Mouse (Mus musculus): ENCODE data around the gene Gfpt2.
"Not testable (repeated sequence)": the region's sequence is repeated elsewhere in the genome, so short reads cannot be mapped to it uniquely, and the experiment has no call there.

The Gfpt2 gene

DNA sequence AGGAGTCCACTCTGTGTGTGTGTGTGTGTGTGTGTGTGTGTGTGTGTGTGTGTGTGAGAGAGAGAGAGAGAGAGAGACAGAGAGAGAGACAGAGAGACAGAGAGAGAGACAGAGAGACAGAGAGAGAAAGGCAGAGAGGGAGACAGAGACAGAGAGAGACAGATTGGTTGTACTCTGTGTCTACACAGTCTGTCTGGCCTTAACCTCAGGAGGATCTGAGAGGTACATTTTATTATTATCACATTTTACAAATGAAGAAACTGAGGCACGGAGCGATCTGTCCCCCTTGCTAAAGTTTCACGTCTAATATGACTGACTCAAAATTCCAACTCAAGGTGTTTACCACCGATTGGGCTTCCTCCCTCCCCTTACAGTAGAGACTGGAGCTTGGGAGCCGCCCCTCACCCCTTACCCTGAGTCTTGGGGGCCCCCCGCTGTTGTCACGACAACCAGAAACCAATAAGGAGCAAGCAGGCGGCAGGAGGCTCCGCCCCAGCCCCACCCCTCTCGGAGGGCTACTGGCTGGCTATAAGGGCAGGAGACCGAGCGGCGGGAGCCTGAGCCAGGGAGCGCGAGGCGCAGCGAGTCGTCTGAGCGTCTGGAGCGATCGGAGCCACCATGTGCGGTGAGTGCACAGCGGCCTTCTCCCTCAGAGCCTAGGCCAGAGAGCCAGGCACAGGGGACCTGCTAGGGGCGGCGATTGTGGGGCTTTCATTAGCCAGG, at the start of gene Gfpt2:
Gene Gfpt2, plus strand, starts transcription at position 560 of the 723 bp plus-strand sequence.
- DNase-seq = peak; percentile 69

DNA sequence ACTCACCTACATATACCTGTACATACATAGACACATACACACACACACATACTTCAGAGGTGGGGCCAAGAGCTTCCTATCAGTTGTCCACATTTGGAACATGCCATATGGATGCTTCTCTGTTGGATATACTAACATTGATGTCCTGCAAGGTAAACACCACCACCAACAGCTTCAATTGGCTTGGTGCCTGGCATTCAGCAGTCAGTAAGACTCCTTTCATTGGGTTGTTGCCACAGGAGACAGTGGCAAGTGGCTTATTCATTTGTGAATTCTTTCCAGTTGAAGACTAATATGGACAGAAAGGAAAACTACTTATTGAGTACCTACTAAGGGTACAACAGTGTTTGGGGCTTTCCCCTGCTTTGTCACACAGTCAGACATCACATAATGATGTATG, 49.0 kb upstream of the Gfpt2 start:
- DNase-seq = no peak

DNA sequence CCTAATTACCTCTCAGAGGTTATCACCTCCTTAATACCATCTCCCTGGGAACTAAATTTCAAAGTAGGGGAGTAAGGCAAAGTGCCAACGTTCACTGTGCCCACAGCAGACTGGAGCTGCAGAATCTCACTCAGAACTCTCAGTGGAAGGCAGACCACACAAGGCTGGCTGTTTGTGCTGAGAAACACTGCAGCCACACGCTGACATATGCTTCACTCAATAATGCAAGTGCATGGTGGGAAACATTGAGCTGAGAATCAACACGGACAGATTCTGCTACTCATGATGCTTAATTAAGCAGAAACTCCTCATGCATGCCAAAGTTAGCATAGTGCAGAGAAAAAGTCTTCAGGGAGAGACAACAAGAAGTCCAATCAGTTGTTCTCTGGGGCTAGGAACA, 48.1 kb upstream of the Gfpt2 start:
- DNase-seq = no peak

DNA sequence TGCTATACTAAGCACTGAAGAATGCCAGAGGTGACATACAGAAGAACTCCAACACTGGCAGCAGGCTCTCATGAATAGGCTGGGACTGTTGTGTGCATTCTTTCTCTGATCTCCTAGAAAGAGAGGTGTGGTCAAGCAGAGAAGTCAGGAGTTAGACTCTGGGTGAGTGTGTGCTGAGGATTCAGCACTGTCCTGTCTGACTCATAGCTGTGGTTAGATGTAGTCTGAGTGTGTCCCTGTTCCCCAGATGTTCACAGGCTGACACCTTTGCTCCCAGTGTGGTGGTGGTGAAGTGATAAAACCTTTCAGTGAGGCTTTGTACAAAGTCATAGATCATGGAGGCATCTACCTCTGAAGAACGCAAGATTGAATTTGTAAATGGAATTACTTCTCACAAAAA, 47.2 kb upstream of the Gfpt2 start:
- no peak for DNase-seq

DNA sequence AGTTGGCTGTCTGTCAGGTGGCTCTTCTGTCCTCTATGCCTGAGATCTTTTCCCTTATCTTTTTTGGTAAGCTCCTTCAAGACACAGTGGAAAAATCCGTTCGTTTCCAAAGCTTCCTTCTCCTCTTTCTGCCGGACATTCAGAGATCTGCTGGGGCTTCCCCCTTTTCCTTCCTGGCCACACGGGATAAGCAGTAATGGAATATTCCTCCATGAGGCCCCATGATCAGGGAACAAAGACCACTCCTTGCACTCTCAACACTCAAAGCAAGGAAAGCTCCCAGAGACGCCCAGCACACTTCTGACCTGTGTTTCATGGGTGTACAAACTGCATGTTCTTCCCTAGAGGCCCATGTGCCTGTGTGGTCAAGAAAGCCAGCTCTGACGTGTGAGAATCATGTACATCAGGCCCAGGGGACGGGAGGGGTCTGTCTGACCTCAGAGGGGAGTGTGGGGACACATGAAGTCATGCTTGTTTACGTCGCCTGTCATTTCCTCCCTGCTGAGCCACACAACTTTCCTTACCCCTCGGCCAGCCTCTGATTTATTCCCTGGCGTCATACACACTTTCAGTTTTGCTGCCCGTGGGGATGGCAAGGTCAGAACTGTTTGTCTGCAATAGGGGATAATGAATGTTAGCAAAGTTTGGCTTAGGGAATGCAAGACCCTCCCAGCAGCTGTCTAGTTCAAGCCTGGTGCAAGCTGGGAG, 38.9 kb upstream of the Gfpt2 start:
- no peak for DNase-seq

DNA sequence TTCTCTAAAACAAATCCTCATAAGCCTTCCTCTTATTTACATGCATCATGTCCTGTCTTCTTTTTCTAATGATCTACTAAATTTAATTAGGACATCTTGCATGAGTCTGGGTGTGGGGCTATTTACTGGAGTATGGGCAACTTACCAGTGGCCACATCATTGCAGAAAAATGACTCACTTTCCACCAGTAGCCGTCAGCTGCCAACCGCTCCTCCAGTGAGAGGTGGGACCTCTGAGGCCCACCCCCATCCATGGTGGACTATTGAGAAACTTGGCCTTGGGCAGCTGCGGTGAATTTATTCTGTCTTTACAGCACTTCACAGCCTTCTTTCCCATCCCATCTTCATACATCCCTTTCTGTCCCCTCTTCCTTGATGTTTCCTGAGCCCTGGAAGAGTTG, 35.9 kb upstream of the Gfpt2 start:
- DNase-seq = no peak

DNA sequence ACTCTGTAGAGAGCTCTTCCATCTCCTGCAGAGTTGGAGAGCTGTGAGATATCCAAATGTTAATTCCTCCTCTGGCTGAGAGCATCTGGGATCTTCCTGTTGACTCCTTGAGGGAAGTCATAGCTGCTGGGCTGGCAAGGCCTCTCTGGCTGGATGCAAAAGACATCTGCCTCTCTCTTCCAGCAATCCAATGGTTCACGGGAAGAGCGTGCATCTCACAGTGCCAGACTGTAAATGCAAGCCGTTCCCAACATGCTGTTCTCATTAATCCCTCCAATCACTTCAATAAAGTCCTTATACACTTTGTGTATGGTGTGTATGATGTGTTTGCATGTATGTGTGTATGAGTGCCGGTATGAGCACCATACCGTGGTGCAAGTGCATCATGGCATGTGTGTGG, 32.8 kb upstream of the Gfpt2 start:
- DNase-seq = no peak

DNA sequence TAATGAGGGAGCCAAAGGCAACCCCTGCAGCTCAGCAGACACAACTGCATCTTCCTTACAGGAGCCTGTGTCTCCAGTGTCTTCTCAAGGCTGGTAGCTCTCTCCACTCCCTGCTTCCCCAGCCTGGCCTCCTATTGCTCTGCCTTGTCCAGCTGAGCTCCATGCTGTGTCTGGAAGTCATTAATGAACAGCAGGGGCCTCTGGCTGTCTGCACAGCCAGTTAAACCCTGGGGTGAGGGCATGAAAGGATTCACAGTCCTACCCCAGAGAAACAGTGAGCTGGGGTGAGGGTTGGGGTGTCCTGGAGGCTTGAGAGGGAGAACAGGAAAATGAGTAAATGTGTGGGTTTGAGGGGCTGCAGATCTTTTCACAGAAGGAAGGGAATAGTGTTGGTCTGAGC, 30.4 kb upstream of the Gfpt2 start:
- DNase-seq = no peak

DNA sequence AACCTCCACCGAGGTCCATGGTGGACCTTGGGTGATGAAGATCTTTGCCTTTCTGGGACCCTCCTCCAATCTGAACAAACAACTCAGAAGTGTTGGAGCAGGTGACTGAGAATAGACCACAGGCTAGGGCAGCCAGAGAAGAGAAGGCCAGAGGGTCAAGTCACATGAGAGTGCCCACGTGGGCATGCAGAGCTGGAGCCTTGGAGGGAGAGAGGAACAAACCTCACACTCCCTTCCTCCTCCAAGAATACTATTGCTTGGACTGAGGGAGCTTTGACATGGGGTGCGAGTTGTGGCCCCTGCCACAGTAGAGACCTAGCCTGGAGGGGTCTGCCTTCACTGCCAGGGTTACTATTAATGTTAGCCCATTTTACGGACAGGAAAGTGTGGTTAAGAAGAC, 30.0 kb upstream of the Gfpt2 start:
- DNase-seq = peak; percentile 13

DNA sequence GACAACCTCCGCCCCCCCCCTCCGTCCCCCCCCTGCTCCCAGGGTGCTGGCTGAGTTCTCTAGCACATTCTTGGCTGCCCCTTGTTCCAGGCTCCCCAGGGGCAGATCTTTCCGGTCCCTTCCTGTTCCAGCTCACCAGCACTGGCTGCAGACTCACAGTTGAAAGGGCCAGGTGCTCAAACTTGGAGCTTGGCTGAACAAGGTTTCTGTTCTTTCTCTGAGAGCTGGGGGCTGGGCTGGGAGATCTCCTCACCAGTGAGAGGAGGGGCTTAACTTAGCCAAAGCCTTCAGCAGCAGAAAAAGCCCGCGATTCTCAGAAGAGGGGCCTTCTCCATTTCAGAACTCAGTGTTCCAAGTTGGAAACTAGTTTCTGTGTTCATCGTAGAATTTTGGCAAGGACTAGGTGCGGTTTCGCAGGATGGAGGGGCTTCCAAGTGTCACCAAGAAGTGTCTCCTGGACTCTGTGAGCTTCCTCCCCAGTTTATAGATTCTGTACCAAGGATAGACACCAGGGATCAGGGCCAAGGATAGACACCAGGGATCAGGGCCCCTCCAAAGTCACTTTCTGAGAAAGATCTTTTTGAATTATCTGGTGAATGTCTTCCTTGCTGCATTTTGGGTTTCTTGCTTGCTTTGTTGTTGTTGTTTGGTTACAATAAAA, 29.2 kb upstream of the Gfpt2 start:
- DNase-seq = peak; percentile 72

DNA sequence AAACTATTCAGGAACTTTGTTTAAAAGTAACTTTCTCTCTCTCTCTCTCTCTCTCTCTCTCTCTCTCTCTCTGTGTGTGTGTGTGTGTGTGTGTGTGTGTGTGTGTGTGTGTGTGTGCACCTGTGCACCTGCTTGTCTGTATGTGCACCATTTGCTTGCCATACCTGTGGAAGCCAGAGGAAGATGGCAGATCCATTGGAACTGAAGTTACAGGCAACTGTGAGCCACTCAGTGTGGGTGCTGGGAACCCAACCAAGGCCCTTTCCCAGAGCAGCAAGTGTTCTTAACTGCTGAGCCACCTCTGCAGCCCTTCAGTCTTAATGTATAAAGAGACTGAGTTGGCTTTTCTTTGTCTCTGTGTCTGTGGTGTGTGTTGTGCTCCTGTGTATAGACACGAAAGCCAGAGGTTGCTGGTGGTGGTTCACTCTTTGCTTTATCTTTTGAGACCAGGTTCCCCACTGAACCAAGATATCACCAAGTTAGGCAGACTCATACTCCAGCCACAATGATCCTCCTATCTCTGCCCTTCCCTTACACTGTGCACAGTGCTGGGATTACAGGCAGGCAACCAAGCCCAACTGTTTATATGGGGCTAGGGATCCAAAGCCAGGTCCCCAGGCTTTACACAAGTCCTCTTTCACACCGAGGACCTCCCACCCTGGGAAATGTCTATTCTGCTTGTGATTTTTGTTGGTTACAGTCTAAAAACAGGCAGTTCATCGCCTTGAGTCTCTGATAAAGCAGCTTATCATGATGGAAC, 28.4 kb upstream of the Gfpt2 start:
- no peak for DNase-seq

DNA sequence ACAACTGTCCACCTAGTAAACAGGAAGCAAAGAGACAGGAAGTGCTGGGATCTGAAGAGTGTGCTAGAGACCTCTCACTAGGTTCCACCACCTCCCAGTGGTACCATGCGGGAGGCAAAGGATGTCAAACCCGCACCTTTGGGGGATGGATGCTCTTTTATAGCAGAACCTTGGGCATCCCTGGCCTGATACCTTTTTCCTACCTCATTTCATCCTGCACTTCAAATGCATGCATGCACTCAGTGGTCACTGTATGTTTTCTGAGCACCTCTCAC, 27.9 kb upstream of the Gfpt2 start:
- no peak for DNase-seq

DNA sequence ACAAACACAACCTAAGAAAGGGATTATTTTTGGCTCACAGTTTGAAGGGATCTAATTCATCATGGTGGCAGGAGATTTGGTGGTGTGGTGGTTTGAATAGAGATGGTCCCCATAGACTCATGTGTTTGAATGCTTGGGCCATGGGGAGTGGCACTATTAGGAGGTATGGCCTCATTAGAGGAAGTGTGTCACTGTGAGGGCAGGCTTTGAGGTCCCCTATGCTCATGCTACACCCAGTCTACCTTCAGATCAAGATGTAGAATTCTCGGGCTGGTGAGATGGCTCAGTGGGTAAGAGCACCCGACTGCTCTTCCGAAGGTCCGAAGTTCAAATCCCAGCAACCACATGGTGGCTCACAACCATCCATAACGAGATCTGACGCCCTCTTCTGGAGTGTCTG, 26.5 kb upstream of the Gfpt2 start:
- not testable (repeated sequence) for DNase-seq

DNA sequence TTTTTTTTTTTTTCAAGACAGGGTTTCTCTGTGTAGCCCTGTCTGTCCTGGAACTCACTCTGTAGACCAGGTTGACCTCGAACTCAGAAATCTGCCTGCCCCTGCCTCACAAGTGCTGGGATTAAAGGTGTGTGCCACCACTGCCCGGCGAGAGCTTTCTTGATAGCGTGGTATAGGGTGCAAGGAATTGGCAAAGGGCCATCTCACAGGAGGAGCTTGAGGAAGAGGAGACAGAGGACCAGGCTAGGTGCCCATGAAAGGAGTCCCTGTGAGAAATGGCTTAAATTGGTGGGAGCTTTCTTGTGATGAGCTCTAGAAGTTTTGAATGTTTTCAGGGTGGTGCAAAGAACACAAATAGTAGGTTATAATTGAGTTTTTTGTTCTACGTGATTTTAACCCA, 25.2 kb upstream of the Gfpt2 start:
- DNase-seq = no peak

DNA sequence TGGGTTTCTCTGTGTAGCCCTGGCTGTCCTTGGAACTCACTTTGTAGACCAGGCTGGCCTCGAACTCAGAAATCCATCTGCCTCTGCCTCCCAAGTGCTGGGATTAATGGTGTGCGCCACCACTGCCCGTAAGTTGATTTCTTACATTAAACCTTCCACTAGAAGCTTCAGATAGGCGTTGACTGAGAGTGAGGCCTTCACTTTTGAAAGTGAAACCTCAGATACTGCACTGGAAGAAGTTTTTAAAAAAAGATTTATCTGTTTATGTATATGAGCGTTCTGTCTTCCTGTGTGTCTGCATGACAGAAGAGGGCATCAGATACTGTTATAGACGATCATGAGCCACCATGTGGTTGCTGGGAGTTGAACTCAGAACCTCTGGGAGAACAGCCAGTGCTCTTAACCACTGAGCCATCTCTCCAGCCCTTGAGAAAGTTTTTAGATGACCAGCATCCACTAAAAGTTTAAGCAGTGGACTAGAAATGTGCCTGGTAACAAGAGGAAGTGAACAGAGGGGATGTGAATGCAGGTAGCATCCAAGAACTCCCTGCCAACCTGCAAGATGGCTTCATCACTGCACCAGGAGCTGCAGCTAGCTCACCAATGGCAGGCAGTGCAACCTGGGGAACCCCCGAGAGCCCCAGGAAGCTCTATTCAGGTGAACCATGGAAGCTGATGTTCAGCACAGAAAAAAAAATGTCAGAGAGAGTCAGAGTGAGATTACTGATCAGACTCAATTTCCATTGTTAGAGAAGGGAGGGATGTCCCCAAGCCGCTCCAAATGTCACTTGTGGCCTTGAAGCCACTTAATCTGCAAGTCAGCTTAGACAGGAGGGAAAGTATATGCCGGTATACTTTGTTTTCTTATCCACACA, 23.1 kb upstream of the Gfpt2 start:
- DNase-seq = no peak

DNA sequence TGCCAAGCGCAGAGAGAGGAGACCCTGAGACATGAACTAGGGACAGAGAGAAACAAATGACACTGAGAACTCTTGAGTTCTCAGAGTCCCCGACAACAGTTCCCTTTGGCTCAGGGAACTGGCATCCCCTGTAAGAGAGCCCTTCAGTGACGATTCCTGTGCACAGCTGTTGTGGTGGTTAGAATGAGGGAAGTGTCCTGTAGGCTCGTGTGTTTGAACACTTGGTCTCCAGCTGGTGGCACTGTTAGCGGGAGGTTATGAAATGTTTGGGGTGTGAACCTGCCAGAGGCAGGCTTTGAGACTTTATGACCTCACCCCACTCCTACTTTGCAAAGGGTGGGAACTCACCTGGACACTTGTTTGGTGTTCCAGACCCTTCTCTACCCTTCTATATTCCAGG, 21.7 kb upstream of the Gfpt2 start:
- DNase-seq = peak; percentile 65

DNA sequence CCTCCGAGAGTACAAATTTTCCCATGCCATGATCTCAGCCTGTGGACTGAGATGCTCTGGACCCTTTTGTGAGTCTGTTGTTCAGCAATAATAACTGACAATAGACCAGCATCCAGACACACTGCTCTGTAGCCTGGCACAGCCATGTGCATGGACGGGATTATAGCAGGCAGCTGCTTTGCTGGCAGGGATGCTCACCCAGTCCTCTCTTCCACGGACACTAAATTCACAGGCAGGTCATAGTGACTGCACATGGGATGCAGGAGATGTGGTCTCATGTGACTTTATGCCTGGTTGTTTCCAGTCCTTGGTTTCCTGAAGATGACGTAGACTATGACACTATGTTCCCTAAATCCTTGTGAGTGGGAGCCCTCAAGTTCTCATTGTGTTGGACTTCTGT, 19.1 kb upstream of the Gfpt2 start:
- DNase-seq = no peak

DNA sequence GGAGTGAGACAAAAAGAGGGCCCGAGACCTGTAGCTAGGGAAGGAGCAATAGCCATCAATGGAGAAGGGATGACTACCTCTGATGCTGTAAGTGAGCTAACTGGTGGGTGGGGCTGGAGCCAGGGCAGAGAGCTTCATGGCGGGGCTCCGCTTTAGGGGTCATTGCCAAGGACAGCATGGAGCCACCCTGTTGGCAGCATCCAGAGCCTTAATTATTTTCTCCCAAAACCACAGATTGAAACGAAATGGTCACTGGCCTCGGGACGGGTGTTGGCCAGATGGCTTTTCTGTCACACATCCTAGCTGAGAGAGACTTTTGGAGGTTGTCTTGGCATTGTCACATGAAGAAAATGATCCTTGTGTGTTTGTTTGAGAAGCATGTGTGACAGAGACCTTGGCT, 15.1 kb upstream of the Gfpt2 start:
- no peak for DNase-seq

DNA sequence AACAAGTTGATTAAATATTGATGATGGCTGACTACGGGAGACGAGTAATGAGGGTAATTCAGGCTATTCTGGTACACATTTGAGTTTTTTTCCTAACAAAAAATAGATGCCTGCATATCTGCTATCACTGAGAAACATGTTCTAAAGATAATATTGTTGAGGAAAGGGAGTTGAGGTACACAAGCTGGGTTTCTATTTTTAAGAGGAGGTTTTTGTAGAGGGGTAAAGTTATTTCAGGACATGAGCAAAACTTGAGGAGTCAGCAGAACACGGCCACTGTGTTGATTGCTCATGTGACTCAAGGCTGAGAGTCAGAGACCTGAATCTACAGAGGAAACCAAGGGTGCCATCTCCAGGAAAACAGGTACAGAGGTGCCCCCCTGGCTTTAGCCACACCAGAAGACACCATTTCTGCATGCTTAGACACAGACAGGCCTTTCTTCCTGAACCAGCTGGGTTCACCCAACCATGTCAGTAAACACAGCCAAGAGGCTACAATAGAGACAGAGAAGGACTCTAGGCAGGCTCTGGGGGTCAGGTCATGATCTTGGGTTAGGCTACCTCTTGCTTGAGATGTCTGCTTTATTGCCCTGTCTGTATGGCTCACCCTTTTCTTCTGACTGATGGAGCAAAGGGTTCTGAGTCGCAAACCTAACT, 13.7 kb upstream of the Gfpt2 start:
- no peak for DNase-seq

DNA sequence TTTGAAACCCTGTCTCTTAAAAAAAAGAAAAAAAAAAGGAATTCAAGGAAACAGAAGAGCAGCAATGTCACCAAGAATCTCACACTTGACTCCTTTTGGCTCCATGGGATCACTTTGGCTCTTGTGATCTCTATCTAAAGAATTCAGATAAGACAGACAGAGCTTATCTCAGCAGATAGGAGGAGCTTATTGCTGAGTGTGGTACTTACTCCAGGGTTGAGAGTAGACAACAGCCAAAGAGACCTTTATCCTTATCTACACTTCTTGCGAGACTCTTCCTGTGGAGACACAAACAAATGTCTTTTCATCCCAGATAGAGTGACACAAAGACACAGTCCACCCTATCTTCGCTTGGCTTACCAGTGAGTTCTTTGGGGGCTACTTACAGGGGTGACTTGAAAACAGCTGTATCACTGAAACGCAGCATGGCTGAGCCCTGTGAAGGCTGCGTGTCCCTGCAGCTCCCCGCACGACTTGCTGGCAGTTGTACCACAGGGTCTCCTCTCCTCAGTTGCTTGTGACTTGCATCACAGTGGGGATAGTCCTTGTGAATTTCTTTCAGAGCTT, 12.1 kb upstream of the Gfpt2 start:
- DNase-seq = no peak

DNA sequence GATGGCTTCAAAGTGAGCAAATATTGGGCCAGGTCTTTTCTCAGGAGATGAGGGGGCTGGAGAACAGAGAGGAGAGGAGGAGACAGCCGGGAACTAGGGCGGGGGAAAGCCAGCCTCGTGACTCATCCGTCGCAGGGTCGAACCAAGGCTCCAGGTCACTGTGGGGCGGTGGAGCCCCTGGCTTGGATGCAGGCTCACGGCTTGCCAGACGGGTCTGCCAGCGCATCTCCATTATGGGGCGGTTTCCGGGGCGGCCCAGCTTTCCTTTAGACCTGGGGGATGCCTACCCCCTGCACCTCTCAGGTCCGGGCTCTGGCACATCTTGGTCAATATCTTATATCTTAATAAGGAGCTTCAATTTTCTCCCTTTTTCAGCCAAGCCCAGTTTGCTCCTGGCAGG, 847 bp upstream of the Gfpt2 start:
- DNase-seq = peak; percentile 20
